Mouse (Mus musculus): ENCODE data around the gene Mcl1. TPM values are rescaled to one million over a fixed set of nuclear protein-coding genes. Genes with fewer than 3 reads are reported as not detected.
"Not testable (repeated sequence)": the region's sequence is repeated elsewhere in the genome, so short reads cannot be mapped to it uniquely, and the experiment has no call there.

The Mcl1 gene
- total RNA-seq (2021) = 100 to 1,000 TPM; 199 to 227 TPM
- long read RNA-seq, experiment 1, transcript Mcl1-201 (3 exons, 3,418 nt) = major isoform, 130 of 150 reads
- long read RNA-seq, experiment 1, partial matches to known transcripts = 9 of 150 reads
- long read RNA-seq, experiment 1, other reads (novel, unspliced or antisense) = 11 of 150 reads
- long read RNA-seq, experiment 2, transcript Mcl1-201 (3 exons, 3,418 nt) = major isoform, 37 of 49 reads
- long read RNA-seq, experiment 2, partial matches to known transcripts = 5 of 49 reads
- long read RNA-seq, experiment 2, other reads (novel, unspliced or antisense) = 7 of 49 reads

GRCm38 (mm10) chr3:95658236-95658867 lies at the start of gene Mcl1:
Mcl1 (plus strand) TSS chr3:95658788.
- peak; percentile 97 to 98 for DNase-seq

GRCm38 (mm10) chr3:95609195-95609594 lies 49.4 kb upstream of the Mcl1 start:
- no peak for DNase-seq

- DNase-seq = no peak
Observed at GRCm38 (mm10) chr3:95613996-95614395, 44.6 kb upstream of the Mcl1 start.

- DNase-seq = no peak
Observed at GRCm38 (mm10) chr3:95618511-95618910, 40.1 kb upstream of the Mcl1 start.

- no peak for DNase-seq
Observed at GRCm38 (mm10) chr3:95621241-95621640, 37.3 kb upstream of the Mcl1 start.

GRCm38 (mm10) chr3:95622421-95622820 lies 36.2 kb upstream of the Mcl1 start:
- not testable (repeated sequence) for DNase-seq

- DNase-seq = no peak
Observed at GRCm38 (mm10) chr3:95623551-95623950, 35.0 kb upstream of the Mcl1 start.

GRCm38 (mm10) chr3:95623991-95624515 lies 34.5 kb upstream of the Mcl1 start:
- DNase-seq = not testable (repeated sequence)

- peak; percentile 97 for DNase-seq
Observed at GRCm38 (mm10) chr3:95624628-95625503, 33.7 kb upstream of the Mcl1 start, which contains the start of gene Ensa. Ensa (plus strand) TSS chr3:95624993.

GRCm38 (mm10) chr3:95627763-95628162 lies 30.8 kb upstream of the Mcl1 start:
- DNase-seq = no peak

- peak; percentile 72 to 75 for DNase-seq
Observed at GRCm38 (mm10) chr3:95629755-95630154, 28.8 kb upstream of the Mcl1 start.

- DNase-seq = no peak
Observed at GRCm38 (mm10) chr3:95630856-95631255, 27.7 kb upstream of the Mcl1 start.

GRCm38 (mm10) chr3:95631304-95631703 lies 27.3 kb upstream of the Mcl1 start:
- DNase-seq = no peak

- no peak for DNase-seq
Observed at GRCm38 (mm10) chr3:95632648-95633588, 25.7 kb upstream of the Mcl1 start.

- no peak for DNase-seq
Observed at GRCm38 (mm10) chr3:95635636-95636035, 23.0 kb upstream of the Mcl1 start.

GRCm38 (mm10) chr3:95636072-95636471 lies 22.5 kb upstream of the Mcl1 start:
- no peak for DNase-seq

GRCm38 (mm10) chr3:95639694-95640093 lies 18.9 kb upstream of the Mcl1 start:
- DNase-seq = no peak

- DNase-seq = no peak
Observed at GRCm38 (mm10) chr3:95643097-95643496, 15.5 kb upstream of the Mcl1 start.

- DNase-seq = peak; percentile 49 to 55
Observed at GRCm38 (mm10) chr3:95645313-95646235, 13.0 kb upstream of the Mcl1 start.

GRCm38 (mm10) chr3:95648016-95648415 lies 10.6 kb upstream of the Mcl1 start:
- no peak for DNase-seq

Data from adrenal gland, postnatal 36 days (tissue).